Mouse (Mus musculus): ENCODE data around the gene Dusp13.

DNA sequence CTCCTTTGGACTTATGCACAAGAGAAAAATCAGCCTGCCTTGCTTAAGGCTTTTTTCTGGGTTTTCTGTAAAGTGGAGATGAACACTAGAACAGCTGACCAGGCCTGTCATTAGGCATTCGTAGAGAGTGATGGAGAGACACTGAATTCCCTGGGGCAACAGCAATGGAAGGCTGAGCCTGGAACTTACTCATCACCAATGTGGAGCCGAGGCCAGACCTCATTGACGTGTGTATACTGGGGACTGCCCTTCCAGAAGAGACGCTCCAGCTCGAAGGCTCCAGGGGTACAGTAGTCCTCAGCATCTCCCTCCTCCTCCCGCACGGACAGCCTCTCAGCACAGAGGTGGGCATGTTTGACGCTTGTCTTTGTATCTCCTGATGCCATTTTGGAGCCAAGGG is 48.3 kb downstream of the Dusp13 start:
- TF ChIP-seq POLR2A (IDR thresholded peaks at IDR 0.05; ENCODE audit: borderline replicate concordance, low read depth, low read length) (no peak), CTCF (IDR thresholded peaks at IDR 0.05; ENCODE audit: low read depth, low read length) (no peak)
